Mouse (Mus musculus) forebrain, embryonic 11.5 days (tissue): ENCODE measurements around the gene Srp14. TPM values are rescaled to one million over a fixed set of nuclear protein-coding genes. Genes with fewer than 3 reads are reported as not detected.
A peak's percentile ranks its signal among the peaks of the same experiment; 100 is the strongest.

Source experiments
- ATAC-seq: fragments of 200-750 bp; cut with Nextera tagmentation; replicated peaks from 2 replicates; pipeline ENCODE4 v1.8.0; 2017; ENCODE audit warnings: moderate TSS enrichment; ENCODE audit not compliant: low FRiP score
- DNase-seq: peaks from one replicate; pipeline ENCODE4 v3.0.0-alpha.2; 2017; ENCODE audit warnings: low spot score
- H3K27ac ChIP-seq: fragments of 300-500 bp; sonication (generic); 2 replicates; pipeline ENCODE4 v1.5.1; 2014; ENCODE audit warnings: low read depth, low read length
- H3K27me3 ChIP-seq: fragments of 300-500 bp; sonication (generic); 2 replicates; pipeline ENCODE4 v1.6.1; 2014; ENCODE audit warnings: mild to moderate bottlenecking, low read length, mixed read lengths; ENCODE audit not compliant: control insufficient read depth, insufficient read depth
- H3K36me3 ChIP-seq: fragments of 300-500 bp; sonication (generic); 2 replicates; pipeline ENCODE4 v1.6.1; 2014; ENCODE audit warnings: mild to moderate bottlenecking, low read length, moderate library complexity, mixed read lengths; ENCODE audit not compliant: control insufficient read depth, insufficient read depth
- H3K4me1 ChIP-seq: fragments of 300-500 bp; sonication (generic); replicated peaks from 2 replicates; pipeline ENCODE4 v1.6.1; 2014; ENCODE audit warnings: low read length, mixed read lengths; ENCODE audit not compliant: control insufficient read depth, insufficient read depth
- H3K4me2 ChIP-seq: fragments of 300-500 bp; sonication (generic); 2 replicates; pipeline ENCODE4 v1.6.1; 2014; ENCODE audit warnings: low read depth, mild to moderate bottlenecking, low read length, moderate library complexity, mixed read lengths; ENCODE audit not compliant: severe bottlenecking
- H3K4me3 ChIP-seq: fragments of 300-500 bp; sonication (generic); 2 replicates; pipeline ENCODE4 v1.5.1; 2014; ENCODE audit warnings: low read depth, low read length
- H3K9ac ChIP-seq: fragments of 300-500 bp; sonication (generic); 2 replicates; pipeline ENCODE4 v1.6.1; 2014; ENCODE audit warnings: low read length
- H3K9me3 ChIP-seq: fragments of 300-500 bp; sonication (generic); 2 replicates; pipeline ENCODE4 v1.6.1; 2016; ENCODE audit warnings: low read length, mixed read lengths; ENCODE audit not compliant: control insufficient read depth
- WGBS: fragments of 180-500 bp; shearing (Covaris S2); extraction: QIAGEN DNeasy Blood & Tissue Kit; methylation state at CpG from one replicate; pipeline ENCODE4 v1.1.7; 2014; 5-methylcytosine and 5-hydroxymethylcytosine counted together
- polyA plus RNA-seq: library from polyadenylated mRNA; unstranded; fragments of >200 nt; fragmentation: Nextera tagmentation; extraction: Ambion mirVana; gene quantifications from 2 replicates; pipeline ENCODE4 v1.2.1, GENCODE M21; 2014

Gene Srp14
- polyA plus RNA-seq: 239 and 257 TPM in 2 replicates

GRCm38 (mm10) chr2:118479550-118479909 is at the start of gene Srp14:
TSS of gene Srp14 (minus strand) at chr2:118479711.
- ATAC-seq: peak; percentile 93
- Histone ChIP-seq H3K4me3 (peak within 1 kb of the TSS; percentile 90), H3K36me3 (no peaks in the 10 kb centered on the region; the same call in 1 of the 2 replicates), H3K27me3 (no peaks in the 10 kb centered on the region), H3K9me3 (no peaks in the 10 kb centered on the region), H3K9ac (peak within 1 kb of the TSS; percentile 92), H3K27ac (peak within 1 kb of the TSS; percentile 71), H3K4me1 (peaks cover 6% of the 10 kb centered on the region), H3K4me2 (peak within 1 kb of the TSS; percentile 92)
- DNase-seq: peak; percentile 95
- WGBS: under 1% methylated on average over 35 of the region's 35 CpGs

- Histone ChIP-seq H3K9ac (no peak overlapping the region), H3K4me1 (peaks cover 20% of the 10 kb centered on the region), H3K4me3 (no peak overlapping the region), H3K27ac (no peak overlapping the region), H3K9me3 (no peaks in the 10 kb centered on the region), H3K36me3 (no peaks in the 10 kb centered on the region), H3K4me2 (no peak overlapping the region), H3K27me3 (no peaks in the 10 kb centered on the region)
- DNase-seq: no peak
- ATAC-seq: no peak
- WGBS: 89% methylated on average over 5 of the region's 5 CpGs
Measured at GRCm38 (mm10) chr2:118526545-118526944, 47.0 kb upstream of the Srp14 start.

GRCm38 (mm10) chr2:118524811-118525210 is 45.3 kb upstream of the Srp14 start:
- no peak for DNase-seq
- Histone ChIP-seq H3K4me1 (peaks cover 11% of the 10 kb centered on the region), H3K9ac (no peak overlapping the region), H3K4me3 (no peak overlapping the region), H3K4me2 (no peak overlapping the region), H3K9me3 (no peaks in the 10 kb centered on the region), H3K27ac (no peak overlapping the region), H3K36me3 (no peaks in the 10 kb centered on the region), H3K27me3 (no peaks in the 10 kb centered on the region)
- ATAC-seq: no peak
- WGBS: 81% methylated on average over 3 of the region's 3 CpGs

- Histone ChIP-seq H3K36me3 (no peaks in the 10 kb centered on the region), H3K4me3 (no peak overlapping the region), H3K9me3 (no peaks in the 10 kb centered on the region), H3K27ac (no peak overlapping the region), H3K4me2 (no peak overlapping the region), H3K27me3 (no peaks in the 10 kb centered on the region), H3K4me1 (peaks cover 6% of the 10 kb centered on the region; the same call in 1 of the 2 replicates), H3K9ac (no peak overlapping the region)
- DNase-seq (no peak), ATAC-seq (no peak)
- WGBS: 62% methylated on average over 5 of the region's 5 CpGs
Measured at GRCm38 (mm10) chr2:118523163-118523730, 43.7 kb upstream of the Srp14 start.

GRCm38 (mm10) chr2:118522265-118522664 is 42.8 kb upstream of the Srp14 start:
- H3K36me3 ChIP-seq: no peaks in the 10 kb centered on the region
- H3K4me2 ChIP-seq: no peak overlapping the region
- no peak overlapping the region for H3K9ac ChIP-seq
- no peak overlapping the region for H3K27ac ChIP-seq
- DNase-seq (no peak), ATAC-seq (no peak)
- no peak overlapping the region for H3K4me3 ChIP-seq
- H3K27me3 ChIP-seq: no peaks in the 10 kb centered on the region
- H3K4me1 ChIP-seq: peaks cover 6% of the 10 kb centered on the region; the same call in 1 of the 2 replicates
- no peaks in the 10 kb centered on the region for H3K9me3 ChIP-seq
- WGBS: 63% methylated on average over 2 of the region's 2 CpGs

- DNase-seq (peak; percentile 72), ATAC-seq (peak; percentile 85)
- Histone ChIP-seq H3K9me3 (no peaks in the 10 kb centered on the region), H3K4me2 (no peak overlapping the region), H3K36me3 (no peaks in the 10 kb centered on the region), H3K4me1 (peaks cover 6% of the 10 kb centered on the region; the same call in 1 of the 2 replicates), H3K9ac (no peak overlapping the region), H3K4me3 (no peak overlapping the region), H3K27me3 (no peaks in the 10 kb centered on the region), H3K27ac (no peak overlapping the region)
- 36% methylated on average over 9 of the region's 9 CpGs for WGBS
Measured at GRCm38 (mm10) chr2:118520042-118520933, 40.8 kb upstream of the Srp14 start.

- H3K4me2 ChIP-seq: no peak overlapping the region
- H3K9me3 ChIP-seq: no peaks in the 10 kb centered on the region
- no peaks in the 10 kb centered on the region for H3K36me3 ChIP-seq
- DNase-seq (no peak), ATAC-seq (no peak)
- WGBS: 84% methylated on average over 16 of the region's 16 CpGs
- no peak overlapping the region for H3K9ac ChIP-seq
- H3K4me1 ChIP-seq: peaks cover 9% of the 10 kb centered on the region; the same call in 1 of the 2 replicates
- no peak overlapping the region for H3K27ac ChIP-seq
- H3K4me3 ChIP-seq: no peak overlapping the region
- H3K27me3 ChIP-seq: no peaks in the 10 kb centered on the region
Measured at GRCm38 (mm10) chr2:118512418-118513377, 33.2 kb upstream of the Srp14 start.

- peaks cover 9% of the 10 kb centered on the region; the same call in 1 of the 2 replicates for H3K4me1 ChIP-seq
- no peaks in the 10 kb centered on the region for H3K9me3 ChIP-seq
- ATAC-seq: no peak
- DNase-seq: no peak
- no peak overlapping the region for H3K9ac ChIP-seq
- no peaks in the 10 kb centered on the region for H3K36me3 ChIP-seq
- 59% methylated on average over 11 of the region's 11 CpGs for WGBS
- no peak overlapping the region for H3K27ac ChIP-seq
- no peaks in the 10 kb centered on the region for H3K27me3 ChIP-seq
- no peak overlapping the region for H3K4me3 ChIP-seq
- no peak overlapping the region for H3K4me2 ChIP-seq
Measured at GRCm38 (mm10) chr2:118511779-118512417, 32.4 kb upstream of the Srp14 start.
